9 mouse cellular contexts compared by ENCODE assay signal in the genomic region with DNA sequence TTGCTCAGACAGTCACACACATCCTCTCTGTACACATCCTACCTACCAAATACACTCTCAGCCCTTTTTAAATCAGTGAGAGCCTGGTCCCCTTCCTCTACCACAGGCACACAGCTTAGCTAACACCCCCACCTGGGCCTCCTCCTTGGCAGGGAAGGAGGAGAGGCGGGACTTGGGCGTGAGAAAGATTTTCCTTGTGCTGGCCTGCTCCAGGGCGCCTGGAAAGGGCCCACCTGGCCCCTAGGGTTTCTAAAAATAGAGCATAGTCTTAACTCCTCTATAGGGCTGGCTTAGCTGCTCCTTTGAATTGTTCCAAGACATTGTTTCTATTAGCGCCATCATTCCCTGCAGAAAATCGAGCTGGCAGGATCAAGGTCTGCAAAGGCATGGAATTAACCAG. TPM values are rescaled to one million over a fixed set of nuclear protein-coding genes. Genes with fewer than 3 reads are reported as not detected.
DNase-seq lines count a peak whose midpoint lies in the region; ATAC-seq lines count a peak whose summit lies in the region.
"Had no signal": no experiment of that assay in that cellular context is flagged by ENCODE, and none has a peak within 500 bp of the region (broad histone marks: within the 10 kb centered on the region; RNA-seq: fewer than 3 reads in every experiment).

No protein-coding gene starts in this region.

- H3K4me3 ChIP-seq in kidney, embryonic 16.5 days (ENCODE audit: low read length) = no peak overlapping the region
- no peak overlapping the region for H3K4me3 ChIP-seq in stomach, embryonic 14.5 days (ENCODE audit: low read depth, low read length)
- no peak overlapping the region for H3K4me3 ChIP-seq in midbrain, embryonic 13.5 days (replicated peaks)
- H3K4me3 ChIP-seq: myocyte had no signal

- peak overlapping the region; percentile 89 for H3K27ac ChIP-seq in kidney, embryonic 16.5 days (ENCODE audit: low read length)
- H3K27ac ChIP-seq in stomach, embryonic 14.5 days (ENCODE audit: low read length) = peak overlapping the region; percentile 89
- no peak overlapping the region for H3K27ac ChIP-seq in midbrain, embryonic 13.5 days

- H3K4me2 ChIP-seq in kidney, embryonic 16.5 days (replicated peaks; ENCODE audit: low read depth, low read length) = no peak overlapping the region
- H3K4me2 ChIP-seq in stomach, embryonic 14.5 days (replicated peaks; ENCODE audit: low read depth, low read length) = no peak overlapping the region; the same call in 1 of the 2 replicates
- no peak overlapping the region for H3K4me2 ChIP-seq in midbrain, embryonic 13.5 days (replicated peaks)

- no peaks in the 10 kb centered on the region for H3K9me3 ChIP-seq in kidney, embryonic 16.5 days (ENCODE audit: low read length)
- no peaks in the 10 kb centered on the region for H3K9me3 ChIP-seq in stomach, embryonic 14.5 days (ENCODE audit: control insufficient read depth, low read depth, low read length)
- H3K9me3 ChIP-seq in midbrain, embryonic 13.5 days = no peaks in the 10 kb centered on the region

- peaks cover 41% of the 10 kb centered on the region for H3K4me1 ChIP-seq in kidney, embryonic 16.5 days (ENCODE audit: insufficient read depth, low read length)
- peaks cover 41% of the 10 kb centered on the region for H3K4me1 ChIP-seq in stomach, embryonic 14.5 days (ENCODE audit: control insufficient read depth, insufficient read depth, low read length)
- peaks cover 26% of the 10 kb centered on the region for H3K4me1 ChIP-seq in midbrain, embryonic 13.5 days (replicated peaks)

- WGBS in kidney, embryonic 16.5 days = 26% methylated on average over 5 of the region's 5 CpGs
- WGBS in stomach, embryonic 14.5 days = 9% methylated on average over 5 of the region's 5 CpGs
- WGBS in midbrain, embryonic 13.5 days = 18% methylated on average over 5 of the region's 5 CpGs

- H3K36me3 ChIP-seq in kidney, embryonic 16.5 days (ENCODE audit: insufficient read depth, low read length) = no peaks in the 10 kb centered on the region
- no peaks in the 10 kb centered on the region for H3K36me3 ChIP-seq in stomach, embryonic 14.5 days (ENCODE audit: control insufficient read depth, insufficient read depth, low read length)
- no peaks in the 10 kb centered on the region for H3K36me3 ChIP-seq in midbrain, embryonic 13.5 days

- H3K27me3 ChIP-seq in kidney, embryonic 16.5 days (ENCODE audit: insufficient read depth, low read length) = peaks cover 5% of the 10 kb centered on the region; the same call in 1 of the 2 replicates
- no peaks in the 10 kb centered on the region for H3K27me3 ChIP-seq in stomach, embryonic 14.5 days (ENCODE audit: control insufficient read depth, insufficient read depth, low read length)
- peaks cover 38% of the 10 kb centered on the region for H3K27me3 ChIP-seq in midbrain, embryonic 13.5 days

- ATAC-seq in kidney, embryonic 16.5 days (ENCODE audit: low FRiP score, low TSS enrichment) = peak; percentile 39
- ATAC-seq in stomach, embryonic 14.5 days (ENCODE audit: insufficient number of reproducible peaks, insufficient read depth, low FRiP score, low read depth) = peak; percentile 80
- no peak for ATAC-seq in midbrain, embryonic 13.5 days

- no peak overlapping the region for H3K9ac ChIP-seq in kidney, embryonic 16.5 days (replicated peaks; ENCODE audit: low read length)
- H3K9ac ChIP-seq in stomach, embryonic 14.5 days (replicated peaks; ENCODE audit: low read depth, low read length) = no peak overlapping the region
- H3K9ac ChIP-seq in midbrain, embryonic 13.5 days (replicated peaks) = no peak overlapping the region

- peak; percentile 67 to 69 for DNase-seq in cerebellum, postnatal 14 days
- DNase-seq in cerebellum, adult 8-10 months = no peak
- DNase-seq in ovary, postnatal 14 days (ENCODE audit: low spot score) = peak; percentile 46
- DNase-seq in ovary, adult 18-20 months (ENCODE audit: low spot score) = no peak
- DNase-seq in adrenal gland, postnatal 14 days = no peak

RNA-seq across cellular contexts. Expression of a gene that starts 35.0 kb away (rescaled TPM):
- 20.0 and 23.9 TPM in 2 replicates for polyA plus RNA-seq in kidney, embryonic 16.5 days (2015; fragmentation: Nextera tagmentation; extraction: Ambion mirVana)
- polyA plus RNA-seq in stomach, embryonic 14.5 days (2014; fragmentation: Nextera tagmentation; extraction: Ambion mirVana) = 12.3 and 13.2 TPM in 2 replicates
- 7.0 and 7.9 TPM in 2 replicates for polyA plus RNA-seq in midbrain, embryonic 13.5 days (2015; fragmentation: Nextera tagmentation; extraction: Ambion mirVana)
- total RNA-seq in adrenal gland, postnatal 14 days (2021) = 1.7 and 1.9 TPM in 2 replicates

RNA-seq across cellular contexts. Expression of a gene that starts 35.4 kb away (rescaled TPM):
- 1.9 and 2.6 TPM in 2 replicates for polyA plus RNA-seq in kidney, embryonic 16.5 days (2015; fragmentation: Nextera tagmentation; extraction: Ambion mirVana)
- polyA plus RNA-seq in stomach, embryonic 14.5 days (2014; fragmentation: Nextera tagmentation; extraction: Ambion mirVana) = 4.2 and 4.3 TPM in 2 replicates
- 0.15 and 0.27 TPM in 2 replicates for polyA plus RNA-seq in midbrain, embryonic 13.5 days (2015; fragmentation: Nextera tagmentation; extraction: Ambion mirVana)
- total RNA-seq in adrenal gland, postnatal 14 days (2021) = 2.6 and 5.3 TPM in 2 replicates

Comparison
In these comparisons a context has a peak if more than half of its experiments do, and no peak if none do; other contexts are left out.
1. DNase-seq: peak in cerebellum, postnatal 14 days (2 of 2) and ovary, postnatal 14 days (single experiment); none in cerebellum, adult 8-10 months (single experiment), ovary, adult 18-20 months (single experiment) and adrenal gland, postnatal 14 days (single experiment).